In the genomic region with DNA sequence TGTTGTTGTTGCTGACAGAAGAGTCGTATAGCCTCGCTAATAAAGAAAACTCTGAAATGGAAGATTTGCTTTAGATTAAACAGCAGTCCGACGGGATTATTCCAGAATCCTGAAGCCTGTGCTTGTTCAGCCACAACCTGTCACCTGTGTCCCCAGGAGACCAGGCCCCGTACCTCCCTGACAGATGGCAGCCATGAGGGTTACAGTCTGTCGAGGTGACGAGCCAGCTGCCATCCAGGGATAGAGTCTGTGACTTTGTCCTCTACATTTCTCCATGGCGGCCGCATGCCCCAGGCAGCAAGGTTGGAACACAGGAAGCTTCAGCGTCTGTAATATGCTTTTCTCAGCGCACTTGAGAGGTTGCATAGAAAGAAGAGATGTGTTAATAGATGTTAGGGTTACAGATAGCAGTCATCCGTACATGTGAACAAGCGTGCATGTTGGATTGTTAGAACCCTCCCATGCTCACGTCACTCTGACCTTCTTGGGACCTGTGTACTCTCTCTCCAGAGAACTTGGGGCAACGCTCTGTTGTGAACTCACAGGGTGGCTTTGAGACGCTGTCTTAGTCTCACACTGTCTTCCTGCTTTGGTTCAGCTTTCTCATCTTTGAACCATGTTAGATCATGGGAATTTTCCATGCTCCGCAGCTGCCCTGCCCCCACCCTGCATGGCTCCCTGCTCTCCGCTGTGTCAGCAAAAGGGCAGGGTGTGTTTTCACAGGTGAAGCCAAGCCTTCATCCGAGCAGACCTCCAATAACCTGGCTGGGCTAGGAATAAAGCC, we compare ENCODE assay signal across 9 mouse cellular contexts.
DNase-seq lines count a peak whose midpoint lies in the region; ATAC-seq lines count a peak whose summit lies in the region.
"Had no signal": no experiment of that assay in that cellular context is flagged by ENCODE, and none has a peak within 500 bp of the region (broad histone marks: within the 10 kb centered on the region; RNA-seq: fewer than 3 reads in every experiment).

No protein-coding gene starts in this region.

- ATAC-seq in neural tube, embryonic 15.5 days (ENCODE audit: low FRiP score), result no peak
- ATAC-seq in megakaryocyte-erythroid progenitor cell, adult 5-6 weeks (replicated peaks; ENCODE audit: low FRiP score, low TSS enrichment, poor library complexity, severe bottlenecking), result no peak

- H3K9ac ChIP-seq in neural tube, embryonic 15.5 days (replicated peaks), result no peak overlapping the region
- H3K9ac ChIP-seq: heart, embryonic 15.5 days had no signal

- peak; percentile 15 for DNase-seq in adrenal gland, postnatal 10 days
- no peak for DNase-seq in adrenal gland, adult 8-10 months
- DNase-seq in neural tube, embryonic 10.5 days (ENCODE audit: extremely low spot score, low spot score), result peak; percentile 20
- DNase-seq in kidney, adult 8-10 months, result peak; percentile 56 to 75
- DNase-seq in yolk sac, embryonic 10.5 days (ENCODE audit: low spot score), result peak; percentile 40
- no peak for DNase-seq in urinary bladder, postnatal 25 days (ENCODE audit: low spot score)

- no peaks in the 10 kb centered on the region for H3K36me3 ChIP-seq in neural tube, embryonic 15.5 days
- H3K36me3 ChIP-seq: heart, embryonic 15.5 days had no signal

- H3K4me1 ChIP-seq in neural tube, embryonic 15.5 days, result 0 out of 2 replicates have a peak, but pooled peaks cover 3% of the 10 kb centered on the region

- no peaks in the 10 kb centered on the region for H3K9me3 ChIP-seq in neural tube, embryonic 15.5 days (replicated peaks)
- H3K9me3 ChIP-seq: heart, embryonic 15.5 days had no signal

- H3K27ac ChIP-seq in neural tube, embryonic 15.5 days (replicated peaks), result no peak overlapping the region; the same call in 1 of the 2 replicates
- H3K27ac ChIP-seq: heart, embryonic 15.5 days had no signal

- no peak overlapping the region for H3K4me3 ChIP-seq in neural tube, embryonic 15.5 days (replicated peaks)
- H3K4me3 ChIP-seq: heart, embryonic 15.5 days had no signal

- 78% methylated on average over 19 of the region's 19 CpGs for WGBS in neural tube, embryonic 15.5 days

- H3K4me2 ChIP-seq in neural tube, embryonic 15.5 days, result no peak overlapping the region
- H3K4me2 ChIP-seq: heart, embryonic 15.5 days had no signal

- H3K27me3 ChIP-seq in neural tube, embryonic 15.5 days (replicated peaks), result no peaks in the 10 kb centered on the region
- H3K27me3 ChIP-seq: heart, embryonic 15.5 days had no signal

Comparison
In these comparisons a context has a peak if more than half of its experiments do, and no peak if none do; other contexts are left out.
1. DNase-seq: peak in adrenal gland, postnatal 10 days (single experiment), neural tube, embryonic 10.5 days (single experiment), kidney, adult 8-10 months (2 of 2) and yolk sac, embryonic 10.5 days (single experiment); none in adrenal gland, adult 8-10 months (single experiment) and urinary bladder, postnatal 25 days (single experiment).